Mouse (Mus musculus) heart, embryonic 16.5 days (tissue): Measurements from ENCODE around the gene Cdc42ep5. TPM values are rescaled to one million over a fixed set of nuclear protein-coding genes. Genes with fewer than 3 reads are reported as not detected.
"Not testable (repeated sequence)": the region's sequence is repeated elsewhere in the genome, so short reads cannot be mapped to it uniquely, and the experiment has no call there.

Experiments
- ATAC-seq: fragments of 200-750 bp; cut with Nextera tagmentation; replicated peaks from 2 replicates; pipeline ENCODE4 v1.8.0; 2017; ENCODE audit warnings: moderate number of reproducible peaks; ENCODE audit not compliant: insufficient read depth, low FRiP score; ENCODE audit errors: extremely low read depth
- H3K27ac ChIP-seq: fragments of 300-500 bp; sonication (generic); 2 replicates; pipeline ENCODE4 v1.5.1; 2014; ENCODE audit warnings: mild to moderate bottlenecking, low read length, control low read depth, moderate library complexity
- H3K27me3 ChIP-seq: fragments of 300-500 bp; sonication (generic); 2 replicates; pipeline ENCODE4 v1.6.1; 2014; ENCODE audit warnings: low read length, mixed read lengths; ENCODE audit not compliant: control insufficient read depth, insufficient read depth
- H3K36me3 ChIP-seq: fragments of 300-500 bp; sonication (generic); 2 replicates; pipeline ENCODE4 v1.6.1; 2014; ENCODE audit not compliant: control insufficient read depth, insufficient read depth
- H3K4me1 ChIP-seq: fragments of 300-500 bp; sonication (generic); 2 replicates; pipeline ENCODE4 v1.6.1; 2014; ENCODE audit warnings: low read length, mixed read lengths; ENCODE audit not compliant: control insufficient read depth, insufficient read depth
- H3K4me2 ChIP-seq: fragments of 300-500 bp; sonication (generic); 2 replicates; pipeline ENCODE4 v1.6.1; 2014; ENCODE audit warnings: low read depth, mild to moderate bottlenecking, control low read depth, low read length
- H3K4me3 ChIP-seq: fragments of 300-500 bp; sonication (generic); 2 replicates; pipeline ENCODE4 v1.5.1; 2014; ENCODE audit warnings: mild to moderate bottlenecking, control low read depth, low read length
- H3K9ac ChIP-seq: fragments of 300-500 bp; sonication (generic); 2 replicates; pipeline ENCODE4 v1.6.1; 2014; ENCODE audit warnings: low read length, control low read depth
- H3K9me3 ChIP-seq: fragments of 300-500 bp; sonication (generic); replicated peaks from 2 replicates; pipeline ENCODE4 v1.6.1; 2016; ENCODE audit warnings: low read length; ENCODE audit not compliant: control insufficient read depth
- WGBS: fragments of 180-500 bp; shearing (Covaris S2); extraction: QIAGEN DNeasy Blood & Tissue Kit; methylation state at CpG from one replicate; pipeline ENCODE4 v1.1.7; 2014; 5-methylcytosine and 5-hydroxymethylcytosine counted together
- polyA plus RNA-seq: library from polyadenylated mRNA; unstranded; fragments of >200 nt; fragmentation: Nextera tagmentation; extraction: Ambion mirVana; gene quantifications from 2 replicates; pipeline ENCODE4 v1.2.1, GENCODE M21; 2015

Cdc42ep5 gene
- polyA plus RNA-seq, 1 experiment from 2014 or later, result 22.7 TPM

GRCm38 (mm10) chr7:4161596-4161995 is 3.1 kb downstream of the Cdc42ep5 start:
- 92% methylated on average over 4 of the region's 4 CpGs for WGBS
- H3K9me3 ChIP-seq, H3K36me3 ChIP-seq, ATAC-seq, H3K27me3 ChIP-seq, H3K9ac ChIP-seq, H3K27ac ChIP-seq, H3K4me3 ChIP-seq, H3K4me2 ChIP-seq, H3K4me1 ChIP-seq: not testable (repeated sequence)

GRCm38 (mm10) chr7:4154976-4155375 is 9.7 kb downstream of the Cdc42ep5 start:
- no peak overlapping the region for H3K9ac ChIP-seq
- H3K27me3 ChIP-seq, result peaks cover 3% of the 10 kb centered on the region
- H3K27ac ChIP-seq, result no peak overlapping the region
- no peak overlapping the region for H3K4me3 ChIP-seq
- no peaks in the 10 kb centered on the region for H3K9me3 ChIP-seq
- H3K36me3 ChIP-seq, result no peaks in the 10 kb centered on the region
- ATAC-seq, result no peak
- no peak overlapping the region for H3K4me2 ChIP-seq
- H3K4me1 ChIP-seq, result peaks cover 16% of the 10 kb centered on the region
- 39% methylated on average over 4 of the region's 4 CpGs for WGBS

- peaks cover 3% of the 10 kb centered on the region for H3K27me3 ChIP-seq
- H3K9me3 ChIP-seq, result no peaks in the 10 kb centered on the region
- no peak overlapping the region for H3K4me3 ChIP-seq
- no peak overlapping the region for H3K27ac ChIP-seq
- H3K4me2 ChIP-seq, result no peak overlapping the region
- H3K4me1 ChIP-seq, result peaks cover 16% of the 10 kb centered on the region
- ATAC-seq, result no peak
- H3K36me3 ChIP-seq, result no peaks in the 10 kb centered on the region
- no peak overlapping the region for H3K9ac ChIP-seq
- 77% methylated on average over 5 of the region's 5 CpGs for WGBS
These were observed 10.3 kb downstream of the Cdc42ep5 start for GRCm38 (mm10) chr7:4154356-4154755.

GRCm38 (mm10) chr7:4151241-4151640 is 13.4 kb downstream of the Cdc42ep5 start:
- Histone ChIP-seq H3K27me3 (peaks cover 3% of the 10 kb centered on the region), H3K27ac (no peak overlapping the region), H3K4me1 (peaks cover 24% of the 10 kb centered on the region), H3K9me3 (no peaks in the 10 kb centered on the region), H3K9ac (0 out of 2 replicates have a peak overlapping the region, but pooled peaks have one; percentile 5), H3K4me2 (peak overlapping the region; percentile 83), H3K36me3 (peaks cover 12% of the 10 kb centered on the region), H3K4me3 (peak overlapping the region; percentile 85)
- 21% methylated on average over 21 of the region's 22 CpGs for WGBS
- ATAC-seq, result no peak

GRCm38 (mm10) chr7:4150811-4151221 is 13.8 kb downstream of the Cdc42ep5 start:
- H3K36me3 ChIP-seq, result peaks cover 16% of the 10 kb centered on the region
- peak overlapping the region; percentile 34; the same call in 1 of the 2 replicates for H3K9ac ChIP-seq
- no peaks in the 10 kb centered on the region for H3K9me3 ChIP-seq
- peak overlapping the region; percentile 83 for H3K4me2 ChIP-seq
- H3K4me1 ChIP-seq, result peaks cover 24% of the 10 kb centered on the region
- peaks cover 3% of the 10 kb centered on the region for H3K27me3 ChIP-seq
- WGBS, result 13% methylated on average over 14 of the region's 14 CpGs
- peak overlapping the region; percentile 85 for H3K4me3 ChIP-seq
- no peak overlapping the region for H3K27ac ChIP-seq
- no peak for ATAC-seq

GRCm38 (mm10) chr7:4150059-4150541 is 14.6 kb downstream of the Cdc42ep5 start, which contains the start of gene Leng9:
Gene Leng9 (minus strand): TSS chr7:4150374.
- ATAC-seq, result peak; percentile 16

GRCm38 (mm10) chr7:4149209-4150054 is 15.2 kb downstream of the Cdc42ep5 start:
- peak overlapping the region; percentile 92 for H3K9ac ChIP-seq
- peak overlapping the region; percentile 85 for H3K4me3 ChIP-seq
- peaks cover 30% of the 10 kb centered on the region for H3K36me3 ChIP-seq
- WGBS, result under 1% methylated on average over 64 of the region's 64 CpGs
- peaks cover 24% of the 10 kb centered on the region for H3K4me1 ChIP-seq
- peak; percentile 73 for ATAC-seq
- peak overlapping the region; percentile 96 for H3K27ac ChIP-seq
- H3K4me2 ChIP-seq, result peak overlapping the region; percentile 83
- peaks cover 3% of the 10 kb centered on the region for H3K27me3 ChIP-seq
- H3K9me3 ChIP-seq, result no peaks in the 10 kb centered on the region

More at GRCm38 (mm10) chr7:4150059-4150541, 14.6 kb downstream of the Cdc42ep5 start, which contains the start of gene Leng9:
- Histone ChIP-seq H3K4me3 (peak within 1 kb of the TSS; percentile 85), H3K36me3 (peaks cover 23% of the 10 kb centered on the region), H3K9ac (peak within 1 kb of the TSS; percentile 92), H3K9me3 (no peaks in the 10 kb centered on the region), H3K27ac (peak within 1 kb of the TSS; percentile 96), H3K4me1 (peaks cover 24% of the 10 kb centered on the region), H3K4me2 (peak within 1 kb of the TSS; percentile 83), H3K27me3 (peaks cover 3% of the 10 kb centered on the region)
- 2% methylated on average over 14 of the region's 14 CpGs for WGBS

- H3K9me3 ChIP-seq, result no peaks in the 10 kb centered on the region
- H3K4me1 ChIP-seq, result peaks cover 24% of the 10 kb centered on the region
- H3K36me3 ChIP-seq, result peaks cover 38% of the 10 kb centered on the region
- H3K4me3 ChIP-seq, result peak overlapping the region; percentile 85
- H3K9ac ChIP-seq, result peak overlapping the region; percentile 92
- H3K27ac ChIP-seq, result peak overlapping the region; percentile 96
- peaks cover 3% of the 10 kb centered on the region for H3K27me3 ChIP-seq
- peak; percentile 8; the same call in 1 of the 2 replicates for ATAC-seq
- 26% methylated on average over 18 of the region's 18 CpGs for WGBS
- peak overlapping the region; percentile 83 for H3K4me2 ChIP-seq
These were observed 16.1 kb downstream of the Cdc42ep5 start for GRCm38 (mm10) chr7:4148341-4149208.
